Mouse (Mus musculus): ENCODE measurements around the gene Best3.

- TF ChIP-seq POLR2A (IDR thresholded peaks at IDR 0.05; ENCODE audit: control insufficient read depth, extremely low read depth, insufficient read depth, low read length, poor library complexity) (no peak), CTCF (IDR thresholded peaks at IDR 0.05; ENCODE audit: borderline replicate concordance, control insufficient read depth, extremely low read depth, insufficient read depth, low read length, poor library complexity) (peak; percentile 68; the same call in 1 of the 2 replicates)
Measured at GRCm38 (mm10) chr10:117033785-117034184, 47.7 kb downstream of the Best3 start.

Measured in thymus, adult 2 months (tissue).